Comparison of ENCODE assay signal across 19 mouse cellular contexts in genomic region chr4:95735967-95736366, GRCm38 (mm10).
DNase-seq lines count a peak whose midpoint lies in the region; ATAC-seq and TF ChIP-seq lines count a peak whose summit lies in the region.
"Had no signal": no experiment of that assay in that cellular context is flagged by ENCODE, and none has a peak within 500 bp of the region (broad histone marks: within the 10 kb centered on the region; RNA-seq: fewer than 3 reads in every experiment).

No protein-coding gene starts in this region.

- 64% methylated on average over 4 of the region's 4 CpGs for WGBS in heart, embryonic 15.5 days
- 48% methylated on average over 4 of the region's 4 CpGs for WGBS in intestine, postnatal 0 days

- no peak for DNase-seq in heart, adult 9 months (ENCODE audit: low spot score in 2 of 2)
- peak; percentile 50 to 58 for DNase-seq in kidney, adult 8-10 months
- no peak for DNase-seq in kidney, postnatal 10 days
- DNase-seq in urinary bladder, postnatal 14 days (ENCODE audit: low spot score), result no peak
- no peak for DNase-seq in cerebellum, postnatal 4 days (ENCODE audit: low spot score in 2 of 2)
- DNase-seq: adrenal gland, postnatal 14 days; cerebellum, adult 11-12 months; cerebellum, adult 9-10 months; cerebellum, postnatal 25 days; gastrocnemius, postnatal 14 days; heart, adult 2 months; heart, postnatal 36 days had no signal

- H3K4me1 ChIP-seq in heart, embryonic 15.5 days (replicated peaks), result peaks cover 23% of the 10 kb centered on the region
- 0 out of 2 replicates have a peak, but pooled peaks cover 4% of the 10 kb centered on the region for H3K4me1 ChIP-seq in intestine, postnatal 0 days (replicated peaks; ENCODE audit: control insufficient read depth, insufficient read depth, low read length)

- no peak overlapping the region for H3K4me2 ChIP-seq in heart, embryonic 15.5 days
- no peak overlapping the region for H3K4me2 ChIP-seq in intestine, postnatal 0 days (replicated peaks; ENCODE audit: low read depth)
- H3K4me2 ChIP-seq: embryonic facial prominence, embryonic 13.5 days; forebrain, embryonic 12.5 days; heart, embryonic 12.5 days had no signal

- H3K9ac ChIP-seq in heart, embryonic 15.5 days, result no peak overlapping the region
- H3K9ac ChIP-seq in intestine, postnatal 0 days (ENCODE audit: low read depth, low read length), result no peak overlapping the region
- H3K9ac ChIP-seq: embryonic facial prominence, embryonic 13.5 days; forebrain, embryonic 12.5 days; heart, embryonic 12.5 days had no signal

- no peak overlapping the region for H3K27ac ChIP-seq in heart, embryonic 15.5 days
- no peak overlapping the region for H3K27ac ChIP-seq in intestine, postnatal 0 days (ENCODE audit: low read depth, low read length)
- H3K27ac ChIP-seq: embryonic facial prominence, embryonic 13.5 days; forebrain, embryonic 12.5 days; heart, adult 2 months had no signal

- 0 out of 2 replicates have a peak, but pooled peaks have one; percentile 38 for ATAC-seq in heart, embryonic 15.5 days (replicated peaks; ENCODE audit: insufficient number of reproducible peaks, insufficient read depth, low FRiP score, low read depth)
- ATAC-seq in intestine, postnatal 0 days, result peak; percentile 34; the same call in 1 of the 2 replicates
- ATAC-seq: activated CD4-positive, CD25-positive, alpha-beta regulatory T cell, adult 4 months; forebrain, embryonic 16.5 days had no signal

- no peaks in the 10 kb centered on the region for H3K9me3 ChIP-seq in heart, embryonic 15.5 days (replicated peaks)
- no peaks in the 10 kb centered on the region for H3K9me3 ChIP-seq in intestine, postnatal 0 days (ENCODE audit: control insufficient read depth)
- H3K9me3 ChIP-seq: embryonic facial prominence, embryonic 13.5 days; forebrain, embryonic 12.5 days; heart, embryonic 12.5 days had no signal

- no peaks in the 10 kb centered on the region for H3K27me3 ChIP-seq in heart, embryonic 15.5 days
- H3K27me3 ChIP-seq in intestine, postnatal 0 days (replicated peaks; ENCODE audit: control insufficient read depth, insufficient read depth, low read length), result no peaks in the 10 kb centered on the region
- H3K27me3 ChIP-seq: embryonic facial prominence, embryonic 13.5 days; forebrain, embryonic 12.5 days; heart, embryonic 12.5 days had no signal

- no peak overlapping the region for H3K4me3 ChIP-seq in heart, embryonic 15.5 days
- no peak overlapping the region for H3K4me3 ChIP-seq in intestine, postnatal 0 days (ENCODE audit: low read depth, low read length)
- H3K4me3 ChIP-seq: embryonic facial prominence, embryonic 13.5 days; forebrain, embryonic 12.5 days; heart, adult 2 months; heart, embryonic 12.5 days had no signal

- H3K36me3 ChIP-seq in heart, embryonic 15.5 days, result no peaks in the 10 kb centered on the region
- no peaks in the 10 kb centered on the region for H3K36me3 ChIP-seq in intestine, postnatal 0 days (ENCODE audit: control insufficient read depth, insufficient read depth)
- H3K36me3 ChIP-seq: embryonic facial prominence, embryonic 13.5 days; forebrain, embryonic 12.5 days; heart, embryonic 12.5 days had no signal

- TF ChIP-seq CTCF in intestine, postnatal 0 days (IDR thresholded peaks at IDR 0.05; ENCODE audit: low read depth), result no peak

Comparison
In these comparisons a context has a peak if more than half of its experiments do, and no peak if none do; other contexts are left out.
1. DNase-seq: peak in kidney, adult 8-10 months (2 of 2); none in heart, adult 9 months (0 of 2), kidney, postnatal 10 days (single experiment), urinary bladder, postnatal 14 days (single experiment) and cerebellum, postnatal 4 days (0 of 2).